Mouse (Mus musculus): ENCODE data around the gene Plcxd2.

DNA sequence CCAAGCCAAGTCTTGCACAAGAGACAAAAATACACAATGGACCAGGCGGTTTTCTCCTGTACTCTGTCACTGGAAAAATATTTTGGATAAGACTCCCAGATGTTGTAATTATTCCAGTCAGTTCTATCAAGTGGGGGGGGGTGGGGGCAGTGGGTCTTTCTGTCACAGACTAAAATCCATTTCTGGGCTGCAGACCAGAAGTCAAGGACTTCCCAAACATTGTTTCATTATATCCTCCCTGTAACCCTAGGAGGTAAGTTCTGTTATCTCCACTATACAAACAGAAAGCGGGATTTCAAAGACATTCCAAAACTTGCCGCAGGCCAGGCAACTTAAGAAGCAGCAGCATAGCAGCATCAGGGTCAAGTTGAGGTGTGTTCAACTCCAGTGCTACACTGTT lies 82.4 kb downstream of the Plcxd2 start:
- TF ChIP-seq CTCF (IDR thresholded peaks at IDR 0.05; ENCODE audit: control insufficient read depth, insufficient read depth, insufficient replicate concordance, low read depth, low read length), result no peak
- TF ChIP-seq POLR2A (IDR thresholded peaks at IDR 0.05; ENCODE audit: control insufficient read depth, low read depth, low read length), result no peak

All from testis, adult 2 months (tissue).